Mouse (Mus musculus) brown adipose tissue, adult 24 weeks (tissue): ENCODE measurements around the gene Wasf3. TPM values are rescaled to one million over a fixed set of nuclear protein-coding genes. Genes with fewer than 3 reads are reported as not detected.

Source experiments
- H3K27ac ChIP-seq: fragments of 200-500 bp; replicated peaks from 2 replicates; pipeline ENCODE4 v1.5.1; 2012; ENCODE audit warnings: low read depth, mild to moderate bottlenecking, low read length
- H3K4me1 ChIP-seq: fragments of 200-500 bp; 2 replicates; pipeline ENCODE4 v1.6.1; 2012; ENCODE audit warnings: low read length, mixed read lengths; ENCODE audit not compliant: control insufficient read depth, insufficient read depth, insufficient read length
- H3K4me3 ChIP-seq: fragments of 200-500 bp; 2 replicates; pipeline ENCODE4 v1.5.1; 2012; ENCODE audit warnings: low read depth, mild to moderate bottlenecking, low read length, moderate library complexity; ENCODE audit not compliant: insufficient read depth
- polyA plus RNA-seq: library from polyadenylated mRNA; stranded (reverse); fragments of >200 nt; gene quantifications from 2 replicates; pipeline ENCODE4 v1.2.4, GENCODE M21; 2012; ENCODE audit not compliant: missing spikeins, insufficient read depth, insufficient read length

Wasf3 gene
- polyA plus RNA-seq, 1 experiment = 0.83 TPM

GRCm38 (mm10) chr5:146415218-146415617 lies 30.4 kb downstream of the Wasf3 start:
- Histone ChIP-seq H3K4me1 (no peaks in the 10 kb centered on the region), H3K4me3 (no peak overlapping the region), H3K27ac (no peak overlapping the region)

GRCm38 (mm10) chr5:146416331-146417110 lies 31.7 kb downstream of the Wasf3 start:
- H3K27ac ChIP-seq = no peak overlapping the region
- H3K4me3 ChIP-seq = no peak overlapping the region
- H3K4me1 ChIP-seq = no peaks in the 10 kb centered on the region

- no peaks in the 10 kb centered on the region for H3K4me1 ChIP-seq
- H3K4me3 ChIP-seq = no peak overlapping the region
- no peak overlapping the region for H3K27ac ChIP-seq
Measured at GRCm38 (mm10) chr5:146418092-146418491, 33.3 kb downstream of the Wasf3 start.

GRCm38 (mm10) chr5:146420081-146420480 lies 35.3 kb downstream of the Wasf3 start:
- no peak overlapping the region for H3K27ac ChIP-seq
- no peaks in the 10 kb centered on the region for H3K4me1 ChIP-seq
- H3K4me3 ChIP-seq = no peak overlapping the region

- H3K27ac ChIP-seq = no peak overlapping the region
- no peaks in the 10 kb centered on the region for H3K4me1 ChIP-seq
- no peak overlapping the region for H3K4me3 ChIP-seq
Measured at GRCm38 (mm10) chr5:146424711-146425326, 40.0 kb downstream of the Wasf3 start.

GRCm38 (mm10) chr5:146425656-146426055 lies 40.9 kb downstream of the Wasf3 start:
- no peak overlapping the region for H3K4me3 ChIP-seq
- H3K4me1 ChIP-seq = no peaks in the 10 kb centered on the region
- no peak overlapping the region for H3K27ac ChIP-seq

- H3K27ac ChIP-seq = no peak overlapping the region
Measured at GRCm38 (mm10) chr5:146428109-146428508, 43.3 kb downstream of the Wasf3 start.

GRCm38 (mm10) chr5:146431821-146432220 lies 47.0 kb downstream of the Wasf3 start:
- H3K27ac ChIP-seq = no peak overlapping the region
- no peak overlapping the region for H3K4me3 ChIP-seq
- H3K4me1 ChIP-seq = no peaks in the 10 kb centered on the region

More at GRCm38 (mm10) chr5:146428109-146428508, 43.3 kb downstream of the Wasf3 start:
- Histone ChIP-seq H3K4me3 (no peak overlapping the region), H3K4me1 (no peaks in the 10 kb centered on the region)

- Histone ChIP-seq H3K4me1 (no peaks in the 10 kb centered on the region), H3K4me3 (no peak overlapping the region), H3K27ac (no peak overlapping the region)
Measured at GRCm38 (mm10) chr5:146432476-146432875, 47.7 kb downstream of the Wasf3 start.

GRCm38 (mm10) chr5:146435316-146435715 lies 50.5 kb downstream of the Wasf3 start:
- H3K4me3 ChIP-seq = no peak overlapping the region
- no peak overlapping the region for H3K27ac ChIP-seq

GRCm38 (mm10) chr5:146436796-146437195 lies 52.0 kb downstream of the Wasf3 start:
- Histone ChIP-seq H3K27ac (no peak overlapping the region), H3K4me3 (no peak overlapping the region), H3K4me1 (no peaks in the 10 kb centered on the region)

More at GRCm38 (mm10) chr5:146435316-146435715, 50.5 kb downstream of the Wasf3 start:
- no peaks in the 10 kb centered on the region for H3K4me1 ChIP-seq

- Histone ChIP-seq H3K27ac (no peak overlapping the region), H3K4me3 (no peak overlapping the region), H3K4me1 (no peaks in the 10 kb centered on the region)
Measured at GRCm38 (mm10) chr5:146439152-146439781, 54.5 kb downstream of the Wasf3 start.

GRCm38 (mm10) chr5:146440273-146440672 lies 55.5 kb downstream of the Wasf3 start:
- H3K27ac ChIP-seq = no peak overlapping the region
- H3K4me1 ChIP-seq = no peaks in the 10 kb centered on the region
- H3K4me3 ChIP-seq = no peak overlapping the region

- Histone ChIP-seq H3K27ac (no peak overlapping the region), H3K4me1 (no peaks in the 10 kb centered on the region), H3K4me3 (no peak overlapping the region)
Measured at GRCm38 (mm10) chr5:146442767-146443166, 58.0 kb downstream of the Wasf3 start.

- H3K27ac ChIP-seq = no peak overlapping the region
- no peaks in the 10 kb centered on the region for H3K4me1 ChIP-seq
- no peak overlapping the region for H3K4me3 ChIP-seq
Measured at GRCm38 (mm10) chr5:146446633-146447032, 61.8 kb downstream of the Wasf3 start.
